Mouse (Mus musculus): ENCODE data around the gene Serinc4.
A peak's percentile ranks its signal among the peaks of the same experiment; 100 is the strongest.

The Serinc4 gene

DNA sequence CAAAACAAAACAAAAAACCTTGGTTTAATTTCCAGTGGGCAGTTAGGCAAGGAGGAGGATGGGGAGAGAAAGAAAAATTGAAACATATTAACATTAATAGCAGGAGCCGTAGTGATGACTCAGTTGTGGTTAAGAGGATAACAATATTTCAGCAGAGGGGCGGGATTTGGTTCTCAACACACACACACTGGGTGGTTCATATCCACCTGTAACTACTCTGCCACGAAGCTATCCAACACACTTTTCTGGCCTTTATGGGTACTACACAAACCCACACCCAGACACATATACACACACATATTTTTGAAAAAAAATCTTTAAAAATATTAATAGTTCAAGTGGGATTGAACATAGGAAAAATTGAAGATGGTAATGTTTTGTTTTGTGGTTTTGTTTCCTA is 9.6 kb downstream of the Serinc4 start:
- no peak for DNase-seq

DNA sequence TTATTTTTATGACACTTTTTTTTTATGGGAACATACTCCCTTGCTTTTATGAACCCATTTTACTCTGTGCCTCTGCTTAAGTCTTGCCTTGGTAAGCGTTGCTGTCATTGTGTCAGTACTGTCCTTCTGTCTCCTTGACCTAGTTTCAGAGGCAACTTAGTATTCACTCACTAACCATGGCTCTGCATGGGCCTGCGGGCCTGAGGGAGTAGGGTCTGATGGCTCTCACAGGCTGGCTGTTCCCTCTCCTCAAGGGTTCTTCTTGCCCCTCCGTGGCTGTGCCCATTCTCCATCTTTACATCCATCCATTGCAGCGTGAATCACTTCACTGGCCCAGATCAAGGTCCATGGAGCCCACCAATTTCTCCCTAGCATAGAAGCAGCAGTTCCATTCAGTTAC is 10.1 kb downstream of the Serinc4 start:
- DNase-seq = no peak

DNA sequence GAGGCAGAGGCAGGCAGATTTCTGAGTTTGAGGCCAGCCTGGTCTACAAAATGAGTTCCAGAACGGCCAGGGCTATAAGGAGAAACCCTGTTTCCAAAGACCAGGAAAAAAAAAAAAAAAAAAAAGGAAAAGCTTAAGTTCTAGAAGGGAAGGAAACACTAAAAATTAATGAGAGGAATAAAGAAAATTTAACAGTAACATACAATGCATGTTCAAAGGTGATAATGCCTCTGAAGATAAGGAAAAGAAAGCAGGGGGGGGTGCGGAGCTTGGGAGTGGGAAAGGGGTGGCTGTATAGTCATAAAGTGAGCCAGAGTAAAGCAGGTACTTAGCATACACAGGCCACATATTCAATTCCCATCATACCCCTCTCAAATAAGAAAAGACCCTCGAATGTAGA is 11.5 kb downstream of the Serinc4 start:
- DNase-seq = no peak

DNA sequence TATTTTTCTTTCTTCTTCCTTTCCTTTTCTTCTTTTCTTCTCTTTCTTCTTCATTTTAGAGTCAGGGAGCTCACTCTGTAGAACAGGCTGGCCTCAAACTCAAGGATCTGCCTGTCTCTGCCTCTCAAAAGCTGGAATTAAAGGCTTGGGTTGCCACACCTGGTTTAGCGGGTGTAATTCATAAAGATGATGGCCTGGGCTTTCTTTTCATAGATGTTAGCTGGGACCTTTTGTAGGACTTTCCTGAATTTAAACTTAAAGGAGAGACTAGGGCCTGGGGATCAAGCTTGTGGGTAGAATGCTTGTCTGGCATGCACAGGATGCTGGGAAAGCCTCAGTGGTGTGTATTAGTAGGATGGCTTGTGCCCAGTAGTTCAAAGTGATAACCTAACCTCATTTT is 12.4 kb downstream of the Serinc4 start, which contains the start of gene Ell3:
Gene Ell3 (minus strand): TSS at position 101 of the 400 bp plus-strand sequence.
- DNase-seq = no peak

DNA sequence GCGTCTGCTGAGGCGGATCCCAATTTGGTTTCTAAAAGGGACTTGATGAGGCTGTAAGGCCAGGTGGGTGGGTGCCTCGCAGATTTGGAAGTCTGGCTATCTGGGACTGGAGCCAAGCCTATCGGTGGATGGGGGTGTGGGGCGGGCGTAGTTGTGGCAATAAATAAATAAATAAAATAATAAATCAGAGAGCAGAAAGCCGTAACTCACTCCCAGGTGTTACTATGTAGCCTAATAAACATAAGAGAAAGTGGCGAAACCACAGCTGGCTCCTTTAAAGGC is 13.6 kb downstream of the Serinc4 start:
- no peak for DNase-seq

DNA sequence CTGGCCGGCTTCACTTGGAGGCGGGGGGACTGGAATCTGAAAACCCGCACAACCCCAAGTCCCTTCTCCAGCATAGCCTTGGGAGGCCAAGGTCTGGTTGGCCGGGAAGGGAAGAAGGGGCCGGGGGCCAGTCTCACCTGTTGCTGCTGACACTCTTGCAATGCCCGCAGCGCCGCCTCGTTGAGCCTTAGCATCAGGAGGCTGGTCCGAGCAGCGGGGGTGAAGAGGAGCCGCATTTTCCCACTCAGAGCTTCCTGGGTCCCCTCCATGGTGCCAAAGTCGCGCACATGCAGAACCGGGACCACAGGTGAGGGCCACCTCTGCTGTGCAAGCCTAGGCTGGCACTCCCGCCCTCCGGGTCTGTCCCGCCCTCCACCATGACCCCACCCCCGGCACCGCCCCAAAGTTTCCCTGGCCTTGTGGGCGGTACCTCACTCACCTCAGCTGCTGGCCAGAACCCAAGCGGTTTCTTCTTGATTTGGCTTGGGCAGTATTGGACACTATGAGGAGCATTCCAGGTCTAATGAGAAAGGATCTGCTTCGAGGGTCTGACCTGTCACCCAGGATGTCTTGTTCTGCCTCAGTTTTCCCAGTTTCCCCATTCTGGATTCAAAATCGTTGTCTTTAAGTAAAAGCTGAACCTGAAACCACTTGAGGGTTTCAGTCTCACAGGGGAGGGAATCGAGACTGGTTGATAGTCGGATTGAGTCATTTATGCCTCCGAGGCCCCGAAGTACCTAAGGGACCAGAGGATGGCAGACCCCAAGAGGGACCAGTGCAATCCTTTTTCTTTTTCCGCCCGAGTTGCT is 14.1 kb downstream of the Serinc4 start:
- peak; percentile 71 for DNase-seq

DNA sequence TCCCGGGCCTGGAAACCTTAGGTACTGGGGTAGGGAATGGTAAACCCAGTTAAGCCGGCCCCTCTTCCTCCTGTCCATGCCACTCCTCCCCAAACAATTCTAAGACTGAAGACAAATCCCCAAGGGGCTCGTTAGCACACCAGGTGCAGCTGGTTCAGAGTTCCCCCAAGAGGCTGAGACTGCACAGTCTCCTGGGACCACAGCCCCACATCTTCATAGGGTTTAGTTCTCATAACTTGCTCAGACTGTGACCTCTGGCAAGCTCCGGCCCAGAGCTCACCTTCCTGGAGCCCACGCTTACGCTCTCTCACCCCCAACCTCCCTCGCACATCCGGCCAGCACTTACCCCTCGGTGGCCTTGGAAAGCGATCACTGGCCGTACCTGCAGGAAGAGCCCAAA is 14.8 kb downstream of the Serinc4 start:
- DNase-seq = no peak

DNA sequence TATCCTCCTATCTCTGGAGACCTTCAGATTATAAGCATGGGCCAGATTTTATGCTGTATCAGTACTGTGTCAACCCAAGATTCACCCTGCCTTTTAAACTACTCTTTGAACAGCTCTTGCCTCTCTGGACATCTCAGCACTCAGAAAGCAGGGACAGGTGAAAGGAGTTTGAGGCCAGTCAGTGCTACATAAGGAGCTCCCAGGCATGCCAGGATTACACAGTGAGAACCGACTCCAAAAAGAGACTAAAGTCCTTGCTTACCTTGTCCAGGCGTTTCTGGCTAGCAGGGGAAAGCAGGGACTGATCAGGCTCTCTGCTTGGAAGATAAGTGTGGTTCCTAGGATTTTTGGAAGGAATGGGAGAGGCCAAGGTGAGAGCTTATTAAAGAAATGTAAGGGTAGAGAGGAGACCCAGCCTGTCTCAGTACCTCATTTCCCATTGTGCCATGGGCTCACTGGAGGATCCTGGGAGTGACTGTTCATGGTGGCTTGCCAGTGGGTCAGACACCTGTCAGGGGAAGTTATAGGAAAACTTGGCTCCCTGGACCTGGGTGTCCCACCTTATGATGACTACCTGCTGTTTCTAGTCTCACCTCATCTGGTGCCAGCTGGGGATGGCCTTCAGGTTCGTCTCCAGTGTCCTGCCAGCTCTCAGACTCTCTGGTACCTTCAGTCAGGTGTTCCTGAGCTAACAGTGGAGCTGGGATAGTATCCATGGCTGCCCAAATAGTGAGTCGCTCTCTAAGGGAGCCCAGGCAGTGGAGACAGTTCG is 15.6 kb downstream of the Serinc4 start:
- DNase-seq = no peak

DNA sequence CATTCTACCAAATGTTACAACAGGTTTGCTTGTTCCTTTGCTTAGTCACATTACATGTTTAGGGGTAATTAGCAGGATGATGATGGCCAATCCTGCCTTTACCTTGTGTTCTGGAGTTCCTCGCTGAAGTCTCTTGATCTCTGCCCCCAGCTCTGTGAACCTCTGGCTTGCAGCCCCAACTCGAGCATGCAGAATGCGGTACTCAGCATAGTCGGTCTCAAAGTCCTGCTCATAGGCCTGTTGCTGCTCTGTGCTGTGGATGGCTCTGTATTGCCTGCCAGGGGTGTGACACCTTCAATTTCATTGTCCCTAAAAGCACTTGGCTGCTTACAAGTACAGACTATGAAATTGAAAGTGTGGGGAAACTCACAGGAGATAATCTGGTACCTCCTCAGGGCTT is 16.8 kb downstream of the Serinc4 start:
- no peak for DNase-seq

DNA sequence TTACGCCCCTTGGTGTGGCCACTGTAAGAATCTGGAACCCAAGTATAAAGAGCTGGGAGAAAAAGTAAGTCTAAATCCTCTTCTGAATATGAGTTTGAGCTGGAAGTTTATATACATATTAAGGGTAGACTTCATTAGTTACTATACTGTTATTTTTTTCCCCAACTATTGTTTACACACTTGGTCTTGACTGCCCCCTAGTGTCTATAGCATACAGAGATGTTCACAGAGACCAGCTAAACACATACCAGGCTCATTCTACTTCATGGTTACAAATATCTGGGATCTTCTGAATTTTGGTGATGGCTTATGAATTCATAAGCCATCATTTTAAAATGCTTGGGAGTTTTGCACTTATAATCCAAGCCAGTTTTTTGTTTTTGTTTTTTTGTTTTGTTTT is 21.7 kb downstream of the Serinc4 start:
- DNase-seq = no peak

DNA sequence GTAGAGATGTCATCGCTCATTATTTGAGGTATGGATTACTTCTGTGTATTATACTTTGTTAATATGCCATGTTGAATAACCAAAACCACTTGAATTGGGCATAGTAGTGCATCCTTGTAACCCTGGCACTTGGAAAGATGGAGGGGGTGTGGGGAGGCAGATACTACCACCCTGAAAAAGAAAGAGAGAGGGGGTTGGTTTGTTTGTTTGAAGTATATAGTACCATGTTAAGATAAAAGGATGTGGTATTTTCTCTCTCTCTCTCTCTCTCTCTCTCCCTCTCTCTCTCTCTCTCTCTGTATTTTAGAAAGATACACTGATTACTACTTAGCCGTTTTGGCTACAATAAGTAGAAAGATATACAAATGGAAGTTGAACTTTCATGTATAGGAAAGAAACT is 30.7 kb downstream of the Serinc4 start:
- DNase-seq = no peak

DNA sequence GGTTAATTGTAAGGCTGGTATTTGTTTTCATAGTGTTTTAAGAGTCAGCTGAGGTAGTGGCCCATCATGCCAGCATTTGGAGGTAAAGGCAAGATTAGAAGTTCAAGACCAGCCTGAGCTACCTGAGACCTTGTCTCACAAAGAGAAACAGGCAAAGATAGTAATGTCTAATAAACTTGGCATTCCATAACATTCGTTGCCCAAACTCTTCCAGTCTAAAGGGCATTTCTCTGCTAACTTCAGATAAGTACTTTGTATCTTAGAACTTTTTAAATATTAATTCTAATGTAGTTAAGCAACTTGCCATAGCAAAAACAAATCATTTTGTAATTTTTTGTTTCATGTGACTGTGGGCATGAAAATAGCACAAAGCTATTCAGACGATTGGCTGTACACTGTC is 33.4 kb downstream of the Serinc4 start:
- no peak for DNase-seq

DNA sequence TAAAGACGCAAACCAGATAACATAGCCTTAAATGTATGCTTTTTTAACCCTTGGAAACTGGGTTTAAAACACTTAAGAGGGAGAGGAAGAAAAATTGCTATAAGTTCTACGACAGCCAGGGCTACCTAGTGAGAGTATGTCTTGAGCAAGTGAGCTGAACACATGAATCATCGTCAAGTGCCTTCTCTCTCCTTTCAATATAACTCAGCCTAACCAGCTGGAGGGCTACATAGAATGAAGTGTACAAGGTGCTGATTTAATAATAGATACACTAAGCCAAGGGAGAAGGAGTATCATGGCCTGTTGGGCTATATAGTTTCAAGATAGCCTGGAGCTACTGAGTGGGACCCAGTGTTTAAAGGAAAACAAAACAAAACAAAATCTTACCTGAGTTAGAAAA is 38.1 kb downstream of the Serinc4 start:
- no peak for DNase-seq

DNA sequence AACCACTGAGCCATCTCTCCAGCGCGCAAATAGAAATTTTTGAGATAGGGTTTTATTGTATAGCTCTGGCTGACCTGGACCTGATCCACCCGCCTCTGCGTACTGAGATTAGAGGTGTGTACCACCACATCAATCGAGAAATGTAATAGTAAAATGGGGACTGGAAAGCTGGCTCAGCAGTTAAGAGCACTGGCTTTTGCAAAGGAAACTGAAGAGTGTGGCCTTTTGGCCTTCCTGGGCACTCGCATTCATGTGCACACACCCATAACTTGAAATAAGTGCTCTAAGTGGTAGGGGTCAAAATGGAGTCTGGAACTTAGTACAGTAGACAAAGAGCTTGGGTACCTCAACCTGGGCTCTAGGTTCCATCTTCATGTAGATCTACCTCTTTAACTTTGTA is 40.2 kb downstream of the Serinc4 start:
- DNase-seq = no peak

DNA sequence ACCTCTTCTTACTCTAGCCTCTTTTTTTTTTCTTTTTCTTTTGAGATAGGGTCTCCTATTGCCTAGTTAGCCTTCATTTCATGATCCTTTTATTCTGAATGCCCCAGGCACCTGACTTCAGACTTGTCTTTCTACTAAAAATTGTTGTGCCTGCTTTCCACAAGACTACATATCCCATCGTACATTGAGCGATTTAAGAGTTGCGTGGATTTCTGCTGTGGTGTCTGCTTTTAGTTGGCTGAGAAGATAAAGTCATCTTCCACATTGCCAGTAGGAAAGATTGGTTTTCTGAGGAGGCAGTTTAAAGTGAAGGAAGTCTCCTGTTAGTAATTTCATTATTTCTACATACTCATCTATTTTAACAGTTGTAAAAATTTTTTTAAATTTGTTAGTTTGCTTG is 41.0 kb downstream of the Serinc4 start:
- DNase-seq = no peak

DNA sequence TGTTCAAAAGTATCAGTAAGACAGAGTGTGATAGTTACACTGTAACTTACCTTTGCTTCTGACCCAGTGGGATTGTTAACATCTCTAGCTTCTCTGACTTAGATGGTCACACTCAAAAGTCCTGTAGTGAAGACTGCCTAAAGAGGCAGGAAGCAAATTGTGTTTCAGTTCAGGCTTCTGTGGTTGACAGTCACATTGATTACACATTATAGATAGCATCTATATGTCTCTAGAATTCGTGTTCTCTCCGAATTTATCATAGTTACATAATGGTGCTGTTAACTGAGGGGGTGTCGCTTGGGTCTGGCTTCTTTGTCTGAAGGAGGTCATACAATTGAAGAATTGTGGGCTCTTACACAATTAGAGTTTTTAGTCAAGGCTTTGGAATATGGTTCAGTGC is 41.5 kb downstream of the Serinc4 start:
- DNase-seq = no peak

DNA sequence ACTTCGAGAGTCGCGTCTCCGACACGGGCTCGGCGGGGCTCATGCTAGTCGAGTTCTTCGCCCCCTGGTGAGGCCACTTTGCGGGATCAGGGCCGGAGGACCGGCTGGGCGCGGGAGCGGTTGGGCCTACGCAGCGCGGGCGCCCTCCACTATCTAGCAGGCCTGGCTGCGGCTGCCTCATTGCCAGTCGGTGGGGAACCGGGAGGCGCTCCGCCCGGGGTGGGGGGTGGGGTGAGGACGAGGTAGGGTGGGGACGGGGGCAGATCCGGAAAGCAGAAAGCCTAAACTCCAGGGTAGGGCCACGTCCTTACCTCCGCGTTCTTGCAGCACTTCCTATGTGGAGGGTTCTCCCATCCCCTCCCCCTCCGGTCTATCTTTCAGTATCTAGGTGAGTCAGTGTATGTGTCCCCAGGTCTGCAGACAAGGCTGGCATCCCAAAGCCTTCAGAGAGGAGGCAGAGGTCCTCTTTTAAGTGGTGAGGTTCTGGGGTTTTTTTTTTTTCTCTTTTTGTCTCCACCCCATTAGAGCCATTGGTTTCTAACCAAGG is 42.4 kb downstream of the Serinc4 start:
- DNase-seq = peak; percentile 48

DNA sequence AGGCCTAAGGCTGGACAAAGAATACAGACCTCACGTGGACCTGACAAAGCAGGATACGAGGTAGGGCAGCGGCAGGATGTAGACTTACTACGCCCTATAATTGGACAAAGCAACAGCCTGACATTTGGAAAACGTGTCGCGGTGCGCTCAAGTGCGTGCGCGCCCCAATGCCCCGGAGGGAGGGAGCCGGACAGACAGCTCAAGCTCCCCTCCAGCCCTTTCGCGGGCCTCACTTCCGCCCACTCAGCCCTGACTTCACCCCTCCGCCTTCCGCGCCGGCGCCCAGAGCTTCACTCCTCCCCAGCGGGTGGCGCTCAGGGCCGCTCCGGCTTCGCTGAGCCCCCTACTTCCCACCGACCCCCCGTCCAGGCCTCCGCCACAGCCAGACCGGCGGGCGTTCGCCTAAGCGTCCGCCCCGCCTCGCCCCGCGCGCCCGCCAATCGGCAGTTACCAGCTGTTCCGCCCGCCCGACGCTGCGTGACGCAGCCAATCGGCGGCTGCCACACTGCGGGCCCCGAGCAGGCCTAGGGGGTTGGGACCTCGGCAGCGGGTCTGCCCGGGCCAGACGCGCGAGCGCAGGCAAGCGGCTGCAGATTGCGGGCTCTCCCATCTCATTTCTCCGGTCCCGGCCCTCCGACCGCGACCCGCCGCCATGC is 43.1 kb downstream of the Serinc4 start, which contains the start of the genes Pdia3 and Catsper2:
Gene Pdia3 (plus strand): TSS at position 389 of the 656 bp plus-strand sequence.
Gene Catsper2 (minus strand): TSS at position 406 of the 656 bp plus-strand sequence.
- peak; percentile 98 for DNase-seq

DNA sequence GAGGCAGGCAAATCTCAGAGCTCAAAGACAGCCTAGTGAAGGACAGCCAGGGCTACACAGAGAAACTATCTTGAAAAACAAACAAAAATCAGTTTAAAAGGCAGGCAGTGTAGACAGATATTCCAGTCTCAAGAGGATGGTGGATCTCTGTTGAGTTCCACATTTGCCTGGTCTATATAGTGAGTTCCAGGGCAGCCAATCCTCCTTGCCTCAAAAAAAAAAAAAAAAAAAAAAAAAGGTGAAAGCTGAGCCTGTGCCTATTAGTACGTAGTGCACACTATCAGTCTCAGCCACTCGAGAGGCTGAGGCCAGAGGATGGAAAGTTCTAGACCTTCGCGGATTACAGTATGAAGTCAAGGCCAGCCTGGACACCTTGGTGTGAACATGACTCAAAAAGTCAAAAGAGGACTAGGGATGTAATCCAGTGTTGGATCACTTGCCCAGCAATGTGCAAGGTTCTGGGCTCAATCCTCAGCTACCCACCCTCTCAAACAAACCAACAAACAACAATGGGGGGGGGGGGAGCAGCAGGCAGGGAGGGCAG is 43.7 kb downstream of the Serinc4 start:
- DNase-seq = no peak

DNA sequence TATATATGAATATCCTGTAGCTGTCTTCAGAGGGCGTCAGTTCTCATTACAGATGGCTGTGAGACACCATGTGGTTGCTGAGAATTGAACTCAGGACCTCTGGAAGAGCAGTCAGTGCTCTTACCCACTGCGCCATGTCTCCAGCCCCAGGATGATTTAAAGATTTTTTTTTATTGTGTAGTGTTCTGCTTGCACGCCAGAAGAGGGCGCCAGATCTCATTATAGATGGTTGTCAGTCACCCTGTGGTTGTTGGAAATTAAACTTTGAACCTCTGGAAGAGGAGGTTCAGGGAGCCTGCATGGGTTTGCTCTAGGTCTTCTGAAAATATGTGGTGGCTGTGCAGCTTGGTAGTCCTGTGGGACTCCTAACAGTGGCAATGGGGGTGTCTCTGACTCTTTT is 48.4 kb downstream of the Serinc4 start:
- DNase-seq = peak; percentile 44

DNA sequence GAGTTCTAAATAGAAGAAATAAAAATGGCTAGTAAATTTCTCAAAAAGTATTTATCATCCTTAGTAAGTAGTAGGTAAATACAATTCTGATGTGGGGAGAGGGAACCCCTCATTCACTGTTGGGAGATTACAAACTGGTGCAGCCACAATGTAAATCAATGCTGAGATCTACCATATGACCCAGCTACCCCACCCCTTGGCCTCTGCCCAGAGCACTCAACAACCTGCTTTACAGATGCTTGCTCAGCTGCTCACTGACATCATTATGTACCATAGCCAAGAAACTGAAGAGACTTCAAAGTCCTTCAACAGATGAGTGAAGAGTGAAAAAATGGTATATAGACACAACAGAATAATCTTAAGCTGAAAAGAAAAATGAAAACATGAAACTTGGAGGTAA is 53.3 kb downstream of the Serinc4 start:
- DNase-seq = no peak

DNA sequence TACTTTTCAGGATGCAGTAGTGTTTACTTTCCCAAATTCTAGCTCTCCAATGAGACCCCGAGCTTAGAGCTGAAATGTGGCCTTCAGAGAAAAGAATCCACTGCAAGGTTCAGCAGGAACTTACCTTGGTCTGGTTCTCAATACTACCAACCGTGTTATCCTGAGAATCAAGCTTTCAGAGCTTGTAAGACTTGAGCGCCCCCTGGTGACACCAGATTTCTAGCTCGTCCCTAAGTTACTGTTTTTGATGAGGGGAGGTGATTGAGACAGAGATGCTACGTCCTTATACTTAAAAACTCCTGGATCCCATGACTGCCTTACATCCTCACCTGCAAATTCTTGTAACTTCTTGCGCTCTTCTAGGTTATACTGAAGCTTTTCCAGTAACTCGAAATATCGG is 60.0 kb downstream of the Serinc4 start:
- DNase-seq = peak; percentile 83
